Mouse (Mus musculus) inflammation-experienced regulatory T-cells, adult 16 weeks (primary cell): ENCODE data around the gene Tlr13. TPM values are rescaled to one million over a fixed set of nuclear protein-coding genes. Genes with fewer than 3 reads are reported as not detected.

Source experiments
- polyA plus RNA-seq: library from polyadenylated mRNA; unstranded; fragments of 100-300 nt; shearing (Covaris generic); gene quantifications from one replicate; pipeline ENCODE4 v1.2.1, GENCODE M21; 2017

Tlr13 gene
- polyA plus RNA-seq, result 0.23 TPM

DNA sequence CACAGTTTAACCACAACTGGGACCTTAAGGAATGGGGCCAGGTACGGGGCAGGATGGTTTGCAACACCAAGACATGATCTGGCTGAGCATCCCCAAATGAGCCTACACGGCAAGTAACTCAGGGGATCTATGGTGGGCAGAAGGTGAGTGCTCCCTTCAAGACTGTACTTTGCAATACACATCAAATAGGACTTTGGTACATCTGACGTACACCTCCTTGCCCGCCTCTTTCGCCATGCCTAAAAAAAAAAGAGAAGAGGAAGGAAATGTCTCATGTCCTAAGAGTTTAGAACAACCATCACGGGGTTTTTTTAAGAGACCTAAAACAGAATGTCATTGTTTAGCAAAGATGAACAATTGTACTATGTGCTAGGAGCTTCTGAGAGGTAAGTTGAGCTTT is at the start of gene Tlr13:
Tlr13 (plus strand) TSS at position 269 of the 400 bp plus-strand sequence.

DNA sequence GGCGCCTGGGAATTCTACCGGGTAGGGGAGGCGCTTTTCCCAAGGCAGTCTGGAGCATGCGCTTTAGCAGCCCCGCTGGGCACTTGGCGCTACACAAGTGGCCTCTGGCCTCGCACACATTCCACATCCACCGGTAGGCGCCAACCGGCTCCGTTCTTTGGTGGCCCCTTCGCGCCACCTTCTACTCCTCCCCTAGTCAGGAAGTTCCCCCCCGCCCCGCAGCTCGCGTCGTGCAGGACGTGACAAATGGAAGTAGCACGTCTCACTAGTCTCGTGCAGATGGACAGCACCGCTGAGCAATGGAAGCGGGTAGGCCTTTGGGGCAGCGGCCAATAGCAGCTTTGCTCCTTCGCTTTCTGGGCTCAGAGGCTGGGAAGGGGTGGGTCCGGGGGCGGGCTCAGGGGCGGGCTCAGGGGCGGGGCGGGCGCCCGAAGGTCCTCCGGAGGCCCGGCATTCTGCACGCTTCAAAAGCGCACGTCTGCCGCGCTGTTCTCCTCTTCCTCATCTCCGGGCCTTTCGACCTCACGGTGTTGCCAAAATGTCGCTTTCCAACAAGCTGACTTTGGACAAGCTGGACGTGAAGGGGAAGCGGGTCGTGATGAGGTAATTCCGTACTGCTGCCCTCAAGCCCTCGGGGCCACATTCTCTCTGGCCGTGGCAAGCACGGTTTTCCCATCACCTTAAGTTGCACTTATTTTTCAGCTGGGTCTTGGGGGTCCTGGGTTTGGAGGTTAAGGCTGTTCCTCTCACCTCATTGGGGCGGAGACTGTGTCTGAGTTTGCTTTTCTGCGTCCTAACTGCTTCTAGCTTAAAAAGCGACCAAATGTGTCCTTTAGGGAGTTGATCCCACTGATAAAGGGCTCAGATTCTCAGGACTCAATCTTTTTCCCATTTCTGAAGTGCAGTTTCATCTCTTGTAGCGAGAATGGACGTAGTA is 44.0 kb downstream of the Tlr13 start, which contains the start of gene Pgk1:
Pgk1 (plus strand) TSS at position 388 of the 937 bp plus-strand sequence.

Other genes starting within 250 kb of the Tlr13 start
- gene Atrx, start 213.8 kb upstream of the Tlr13 start, polyA plus RNA-seq, result 290 TPM
- 41.5 TPM for gene Magt1, start 131.3 kb upstream of the Tlr13 start, polyA plus RNA-seq
- gene Cox7b, start 127.5 kb upstream of the Tlr13 start, polyA plus RNA-seq, result 254 TPM
- gene Atp7a, start 115.9 kb upstream of the Tlr13 start, polyA plus RNA-seq, result 15.8 TPM
- gene Pgk1, start 43.9 kb downstream of the Tlr13 start, polyA plus RNA-seq, result 159 TPM
- 45.2 TPM for gene Taf9b, start 78.0 kb downstream of the Tlr13 start, polyA plus RNA-seq
- gene Fnd3c2, start 112.2 kb downstream of the Tlr13 start, polyA plus RNA-seq, result not detected